Mouse (Mus musculus) CH12.LX (cell line): ENCODE results near the gene Map7d1. TPM values are rescaled to one million over a fixed set of nuclear protein-coding genes. Genes with fewer than 3 reads are reported as not detected.

Experiments used
- DNase-seq: peaks from one replicate; pipeline ENCODE4 v3.0.0-alpha.2; 2013; ENCODE audit errors: extremely low read depth
- H3K27ac ChIP-seq: 2 replicates; pipeline ENCODE4 v1.5.1; 2012; ENCODE audit warnings: low read depth, mild to moderate bottlenecking, control low read depth, moderate library complexity; ENCODE audit not compliant: insufficient read depth
- H3K27me3 ChIP-seq: replicated peaks from 2 replicates; pipeline ENCODE3; 2012; ENCODE audit warnings: inconsistent platforms
- H3K36me3 ChIP-seq, 2 experiments: replicated peaks in 1 of 2; 2 replicates each; pipeline versions ENCODE3 to v1.6.1; 2012; ENCODE audit warnings: inconsistent platforms in 1 of 2, low read length in 1 of 2, mild to moderate bottlenecking in 1 of 2, mixed read lengths in 1 of 2, moderate library complexity in 1 of 2; ENCODE audit not compliant: control insufficient read depth in 1 of 2, insufficient read depth in 1 of 2
- H3K4me1 ChIP-seq, 2 experiments: 2 replicates each; pipeline ENCODE4 v1.6.1; 2012; ENCODE audit warnings: inconsistent platforms in 1 of 2, moderate library complexity in 1 of 2; ENCODE audit not compliant: insufficient read depth in 2 of 2, control insufficient read depth in 1 of 2
- H3K4me2 ChIP-seq: 2 replicates; pipeline ENCODE4 v1.6.1; 2012; ENCODE audit warnings: low read depth, mild to moderate bottlenecking, control low read depth; ENCODE audit not compliant: poor library complexity, insufficient read depth, severe bottlenecking
- H3K4me3 ChIP-seq, 3 experiments: fragments of 150-350 bp in 1 of 3; sonication (generic) in 1 of 3; replicated peaks in 1 of 3; 2 replicates each; pipeline versions ENCODE3 to v1.5.1; 2011 to 2012; ENCODE audit warnings: low read depth in 2 of 3, low read length in 2 of 3, mild to moderate bottlenecking in 2 of 3, moderate library complexity in 2 of 3, control low read depth in 1 of 3, improper control_type of control experiment in 1 of 3, inconsistent platforms in 1 of 3, mixed read lengths in 1 of 3; ENCODE audit not compliant: poor library complexity in 1 of 3
- H3K79me2 ChIP-seq: replicated peaks from 2 replicates; pipeline ENCODE4 v1.6.1; 2012; ENCODE audit warnings: mild to moderate bottlenecking, moderate library complexity; ENCODE audit not compliant: control insufficient read depth, poor library complexity, insufficient read depth, severe bottlenecking; ENCODE audit errors: extremely low read depth
- H3K9ac ChIP-seq: 2 replicates; pipeline ENCODE4 v1.6.1; 2012; ENCODE audit warnings: low read depth, mild to moderate bottlenecking, control low read depth, moderate library complexity; ENCODE audit not compliant: insufficient read depth
- H3K9me3 ChIP-seq: replicated peaks from 2 replicates; pipeline ENCODE3; 2012; ENCODE audit warnings: low read length, inconsistent platforms, mixed read lengths
- BHLHE40 ChIP-seq: IDR thresholded peaks from 2 replicates; pipeline ENCODE4 v1.6.1; 2011; ENCODE audit warnings: mild to moderate bottlenecking, low read depth, low read length, improper control_type of control experiment
- CHD1 ChIP-seq: IDR thresholded peaks from 2 replicates; pipeline ENCODE4 v1.6.1; 2012; ENCODE audit warnings: low read depth, low read length, improper control_type of control experiment, inconsistent platforms
- CHD2 ChIP-seq: IDR thresholded peaks from 2 replicates; pipeline ENCODE4 v1.6.1; 2011; ENCODE audit warnings: low read length, improper control_type of control experiment
- CTCF ChIP-seq, 2 experiments: IDR thresholded peaks in 1 of 2; conservative IDR thresholded peaks in 1 of 2; 2 replicates each; pipeline ENCODE4 v1.5.1; 2011 to 2012; ENCODE audit warnings: low read depth in 2 of 2, low read length in 2 of 2, improper control_type of control experiment in 1 of 2, inconsistent platforms in 1 of 2, mild to moderate bottlenecking in 1 of 2, moderate library complexity in 1 of 2
- EP300 ChIP-seq: IDR thresholded peaks from 2 replicates; pipeline ENCODE4 v1.6.1; 2011; ENCODE audit warnings: low read length, improper control_type of control experiment
- ETS1 ChIP-seq: conservative IDR thresholded peaks from 2 replicates; pipeline ENCODE4 v1.6.1; 2012; ENCODE audit warnings: low read depth, mild to moderate bottlenecking, inconsistent platforms, low read length, improper control_type of control experiment, moderate library complexity
- IRF4 ChIP-seq: IDR thresholded peaks from 2 replicates; pipeline ENCODE4 v1.6.1; 2014; ENCODE audit warnings: low read depth, mild to moderate bottlenecking, inconsistent platforms, low read length, improper control_type of control experiment
- MAFK ChIP-seq: IDR thresholded peaks from 2 replicates; pipeline ENCODE4 v1.6.1; 2011; ENCODE audit warnings: low read length, improper control_type of control experiment; ENCODE audit not compliant: insufficient replicate concordance
- MYC ChIP-seq: IDR thresholded peaks from 2 replicates; pipeline ENCODE4 v1.6.1; 2011; ENCODE audit warnings: low read depth, mild to moderate bottlenecking, improper control_type of control experiment, low read length
- NELFE ChIP-seq: IDR thresholded peaks from 2 replicates; pipeline ENCODE4 v1.6.1; 2011; ENCODE audit warnings: low read depth, low read length, improper control_type of control experiment
- NRF1 ChIP-seq: IDR thresholded peaks from 2 replicates; pipeline ENCODE4 v1.6.1; 2014; ENCODE audit warnings: low read depth, mild to moderate bottlenecking, inconsistent platforms, low read length, improper control_type of control experiment, moderate library complexity
- PAX5 ChIP-seq: IDR thresholded peaks from 2 replicates; pipeline ENCODE4 v1.6.1; 2012; ENCODE audit warnings: low read length, inconsistent platforms, mixed read lengths
- POLR2AphosphoS2 ChIP-seq: IDR thresholded peaks from 2 replicates; pipeline ENCODE4 v1.6.1; 2011; ENCODE audit warnings: low read depth, low read length, improper control_type of control experiment
- RAD21 ChIP-seq: IDR thresholded peaks from 2 replicates; pipeline ENCODE4 v1.6.1; 2011; ENCODE audit warnings: low read depth, mild to moderate bottlenecking, low read length, improper control_type of control experiment, moderate library complexity
- SIN3A ChIP-seq: IDR thresholded peaks from 2 replicates; pipeline ENCODE4 v1.6.1; 2012; ENCODE audit warnings: low read length, improper control_type of control experiment, inconsistent platforms
- TBP ChIP-seq: conservative IDR thresholded peaks from 2 replicates; pipeline ENCODE4 v1.6.1; 2011; ENCODE audit warnings: low read depth, low read length, improper control_type of control experiment
- TCF12 ChIP-seq: IDR thresholded peaks from 2 replicates; pipeline ENCODE4 v1.6.1; 2014; ENCODE audit warnings: low read depth, mild to moderate bottlenecking, inconsistent platforms, low read length, improper control_type of control experiment
- USF2 ChIP-seq: conservative IDR thresholded peaks from 2 replicates; pipeline ENCODE4 v1.6.1; 2011; ENCODE audit warnings: low read depth, low read length, improper control_type of control experiment
- ZKSCAN1 ChIP-seq: IDR thresholded peaks from 2 replicates; pipeline ENCODE4 v1.6.1; 2012; ENCODE audit warnings: low read depth, inconsistent platforms, low read length, improper control_type of control experiment, borderline replicate concordance
- ZMIZ1 ChIP-seq: IDR thresholded peaks from 2 replicates; pipeline ENCODE4 v1.6.1; 2012; ENCODE audit warnings: low read depth, mild to moderate bottlenecking, inconsistent platforms, low read length, improper control_type of control experiment
- dilution Hi-C: fragments of 300-500 bp; cut with MboI; formaldehyde crosslinking; loops from 2 replicates; pipeline ENCODE4 v1.14.3; 2020; ENCODE audit warnings: low sequenced_read_pairs; ENCODE audit not compliant: extremely low pct_unique_long_range_greater_than_20kb, extremely low pct_ligation_motif_present
- in situ Hi-C: fragments of 300-500 bp; cut with MboI; formaldehyde crosslinking; loops from 3 replicates; pipeline ENCODE4 v1.14.3; 2019; ENCODE audit warnings: low sequenced_read_pairs, low pct_ligation_motif_present, low pct_unique_long_range_greater_than_20kb, mixed read lengths
- polyA plus RNA-seq: library from polyadenylated mRNA; unstranded; fragments of >175 nt; gene quantifications from 2 replicates; pipeline ENCODE4 v1.2.1, GENCODE M21; 2012; ENCODE audit warnings: low read depth; ENCODE audit not compliant: insufficient read length
- total RNA-seq, 2 experiments: library from RNA; depleted of rRNA; stranded (reverse); fragments of 300-350 nt in 1 of 2; fragments of >200 nt in 1 of 2; gene quantifications; 2 replicates each; pipeline ENCODE4 v1.2.3; 2012 to 2014

The Map7d1 gene
- total and polyA plus RNA-seq, 3 experiments, result 12.5 to 62.2 (median 17.9) TPM

DNA sequence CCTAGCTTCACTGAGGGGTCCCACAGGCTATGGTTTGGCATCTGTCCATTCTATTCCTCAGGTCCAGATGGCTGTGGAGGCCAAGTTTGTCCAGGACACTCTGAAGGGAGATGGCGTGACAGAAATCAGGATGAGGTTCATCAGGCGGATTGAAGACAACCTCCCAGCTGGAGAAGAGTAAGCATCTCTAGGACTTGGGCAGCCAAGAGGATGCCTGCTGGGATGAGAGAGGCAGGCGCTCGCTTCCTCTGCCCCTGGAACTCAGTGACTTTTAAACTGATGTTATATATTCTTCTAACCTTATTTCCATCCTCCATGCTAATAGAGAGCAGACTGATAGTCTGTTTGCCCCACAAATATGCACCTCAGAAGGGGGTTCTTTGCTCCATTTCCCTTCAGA, 18.9 kb upstream of the Map7d1 start:
- Histone ChIP-seq H3K4me3 (no peak overlapping the region), H3K36me3 (peaks cover 30 to 57% of the 10 kb centered on the region in 2 experiments), H3K4me2 (no peak overlapping the region), H3K9ac (no peak overlapping the region), H3K27ac (no peak overlapping the region), H3K9me3 (no peaks in the 10 kb centered on the region), H3K27me3 (no peaks in the 10 kb centered on the region), H3K79me2 (no peaks in the 10 kb centered on the region), H3K4me1 (peaks cover 0 to 6% of the 10 kb centered on the region in 2 experiments; a peak in 1 of 4 replicates)
- no peak for TF ChIP-seq MYC
- TF ChIP-seq RAD21, result no peak
- no peak for TF ChIP-seq MAFK
- TF ChIP-seq NELFE, result no peak
- no peak for TF ChIP-seq NRF1
- no peak for TF ChIP-seq PAX5
- TF ChIP-seq EP300, result no peak
- TF ChIP-seq TBP, result no peak
- TF ChIP-seq ZKSCAN1, result no peak
- no peak for TF ChIP-seq CTCF (conservative IDR thresholded peaks at IDR 0.05 in 1 of 2, IDR thresholded peaks at IDR 0.05 in 1 of 2; ENCODE audit: low read depth in 2 of 2, low read length in 2 of 2)
- no peak for TF ChIP-seq TCF12
- TF ChIP-seq CHD2, result no peak
- in situ Hi-C loops, result no loop called here
- DNase-seq, result no peak
- dilution Hi-C loops, result no loop called here

DNA sequence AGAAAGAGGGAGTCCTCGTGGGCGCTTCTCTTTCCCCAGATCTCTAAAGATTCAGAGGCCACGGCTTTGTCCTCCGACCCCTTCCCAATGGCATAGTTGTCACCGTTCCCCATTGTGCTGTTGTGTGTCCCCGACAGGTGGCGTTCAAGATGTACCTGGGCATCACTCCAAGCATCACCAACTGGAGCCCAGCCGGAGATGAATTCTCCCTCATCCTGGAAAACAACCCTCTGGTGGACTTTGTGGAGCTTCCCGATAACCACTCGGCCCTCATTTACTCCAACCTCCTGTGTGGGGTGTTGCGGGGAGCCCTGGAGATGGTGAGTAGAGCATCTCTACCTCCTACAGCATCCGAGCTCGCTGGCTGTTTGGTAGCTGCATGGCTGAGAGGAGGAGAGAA, 17.6 kb upstream of the Map7d1 start:
- dilution Hi-C loops, result no loop called here
- no peak overlapping the region for H3K4me3 ChIP-seq
- H3K36me3 ChIP-seq, result peaks cover 30 to 59% of the 10 kb centered on the region in 2 experiments
- peaks cover 0 to 6% of the 10 kb centered on the region in 2 experiments; a peak in 1 of 4 replicates for H3K4me1 ChIP-seq
- no peak overlapping the region for H3K27ac ChIP-seq
- no peak for TF ChIP-seq IRF4
- no peak for TF ChIP-seq RAD21
- TF ChIP-seq ZMIZ1, result no peak
- TF ChIP-seq NELFE, result no peak
- no peak for TF ChIP-seq ETS1
- TF ChIP-seq TCF12, result no peak
- no peak for TF ChIP-seq CHD1
- no peak for TF ChIP-seq SIN3A
- no peak for TF ChIP-seq POLR2AphosphoS2
- no peak for TF ChIP-seq BHLHE40
- TF ChIP-seq USF2, result no peak
- no peaks in the 10 kb centered on the region for H3K27me3 ChIP-seq
- in situ Hi-C loops, result loop anchor here (5.0 kb wide), 1 partner anchor 34 kb away; no protein-coding TSS in a partner anchor
- H3K9me3 ChIP-seq, result no peaks in the 10 kb centered on the region
- no peaks in the 10 kb centered on the region for H3K79me2 ChIP-seq
- no peak overlapping the region for H3K9ac ChIP-seq
- DNase-seq, result no peak
- no peak overlapping the region for H3K4me2 ChIP-seq
